Mouse (Mus musculus) lung, postnatal 0 days (tissue): Measurements from ENCODE around the gene Acaa1a.

Experiments
- CTCF ChIP-seq: IDR thresholded peaks from 2 replicates; pipeline ENCODE4 v1.5.1; 2016; ENCODE audit warnings: antibody characterized with exemption, mild to moderate bottlenecking
- EP300 ChIP-seq: IDR thresholded peaks from 2 replicates; pipeline ENCODE4 v1.6.1; 2016; ENCODE audit warnings: antibody characterized with exemption, mild to moderate bottlenecking, control low read depth

- TF ChIP-seq CTCF (no peak), EP300 (no peak)
Observed at GRCm38 (mm10) chr9:119375008-119375407, 35.5 kb downstream of the Acaa1a start.
